Mouse (Mus musculus) intestine, postnatal 0 days (tissue): ENCODE measurements around the gene Gpr33. TPM values are rescaled to one million over a fixed set of nuclear protein-coding genes. Genes with fewer than 3 reads are reported as not detected.

ENCODE experiments used
- ATAC-seq: fragments of 200-750 bp; cut with Nextera tagmentation; 2 replicates; pipeline ENCODE4 v1.8.0; 2017; ENCODE audit warnings: mild to moderate bottlenecking, moderate TSS enrichment, moderate library complexity
- H3K27ac ChIP-seq: fragments of 300-500 bp; sonication (generic); 2 replicates; pipeline ENCODE4 v1.5.1; 2014; ENCODE audit warnings: mild to moderate bottlenecking, low read depth, low read length, moderate library complexity
- H3K27me3 ChIP-seq: fragments of 300-500 bp; sonication (generic); replicated peaks from 2 replicates; pipeline ENCODE4 v1.6.1; 2014; ENCODE audit warnings: low read length, mixed read lengths; ENCODE audit not compliant: control insufficient read depth, insufficient read depth
- H3K36me3 ChIP-seq: fragments of 300-500 bp; sonication (generic); 2 replicates; pipeline ENCODE4 v1.6.1; 2014; ENCODE audit warnings: mild to moderate bottlenecking, moderate library complexity; ENCODE audit not compliant: control insufficient read depth, insufficient read depth
- H3K4me1 ChIP-seq: fragments of 300-500 bp; sonication (generic); replicated peaks from 2 replicates; pipeline ENCODE4 v1.6.1; 2014; ENCODE audit warnings: antibody characterized with exemption, low read length, mixed read lengths; ENCODE audit not compliant: control insufficient read depth, insufficient read depth
- H3K4me2 ChIP-seq: fragments of 300-500 bp; sonication (generic); replicated peaks from 2 replicates; pipeline ENCODE4 v1.6.1; 2014; ENCODE audit warnings: low read depth, mild to moderate bottlenecking, moderate library complexity
- H3K4me3 ChIP-seq: fragments of 300-500 bp; sonication (generic); 2 replicates; pipeline ENCODE4 v1.5.1; 2014; ENCODE audit warnings: low read depth, low read length
- H3K9ac ChIP-seq: fragments of 300-500 bp; sonication (generic); 2 replicates; pipeline ENCODE4 v1.6.1; 2014; ENCODE audit warnings: mild to moderate bottlenecking, low read depth, low read length
- H3K9me3 ChIP-seq: fragments of 300-500 bp; sonication (generic); 2 replicates; pipeline ENCODE4 v1.6.1; 2016; ENCODE audit warnings: mixed run types; ENCODE audit not compliant: control insufficient read depth
- CTCF ChIP-seq: sonication (generic); IDR thresholded peaks from 2 replicates; pipeline ENCODE4 v1.5.1; 2016; ENCODE audit warnings: low read depth, mild to moderate bottlenecking, control low read depth, antibody characterized with exemption, moderate library complexity
- WGBS: fragments of 180-500 bp; shearing (Covaris S2); extraction: QIAGEN DNeasy Blood & Tissue Kit; methylation state at CpG from one replicate; pipeline ENCODE4 v1.1.7; 2014; 5-methylcytosine and 5-hydroxymethylcytosine counted together
- polyA plus RNA-seq: library from polyadenylated mRNA; unstranded; fragments of >200 nt; fragmentation: Nextera tagmentation; extraction: Ambion mirVana; gene quantifications from 2 replicates; pipeline ENCODE4 v1.2.1, GENCODE M21; 2015

Gene Gpr33
- polyA plus RNA-seq: not detected in 2 replicates

GRCm38 (mm10) chr12:52027963-52028362 is at the start of gene Gpr33:
Gene Gpr33 (minus strand): TSS chr12:52028063.
- Histone ChIP-seq H3K4me2 (no peak within 1 kb of the TSS), H3K4me3 (no peak within 1 kb of the TSS), H3K27ac (no peak within 1 kb of the TSS), H3K9me3 (no peaks in the 10 kb centered on the region), H3K4me1 (no peaks in the 10 kb centered on the region), H3K27me3 (no peaks in the 10 kb centered on the region), H3K9ac (no peak within 1 kb of the TSS), H3K36me3 (no peaks in the 10 kb centered on the region)
- ATAC-seq: no peak
- 95% methylated on average over 3 of the region's 3 CpGs for WGBS
- TF ChIP-seq CTCF: no peak

- H3K27ac ChIP-seq: no peak overlapping the region
- WGBS: 65% methylated on average over 2 of the region's 2 CpGs
- no peak for TF ChIP-seq CTCF
- H3K27me3 ChIP-seq: no peaks in the 10 kb centered on the region
- H3K4me2 ChIP-seq: no peak overlapping the region
- no peak for ATAC-seq
- no peak overlapping the region for H3K4me3 ChIP-seq
- H3K9ac ChIP-seq: no peak overlapping the region
- no peaks in the 10 kb centered on the region for H3K4me1 ChIP-seq
- no peaks in the 10 kb centered on the region for H3K36me3 ChIP-seq
- no peaks in the 10 kb centered on the region for H3K9me3 ChIP-seq
These were observed 21.5 kb upstream of the Gpr33 start for GRCm38 (mm10) chr12:52049324-52049723.

GRCm38 (mm10) chr12:52046371-52046770 is 18.5 kb upstream of the Gpr33 start:
- H3K27ac ChIP-seq: no peak overlapping the region
- 69% methylated on average over 4 of the region's 4 CpGs for WGBS
- no peak overlapping the region for H3K9ac ChIP-seq
- H3K27me3 ChIP-seq: no peaks in the 10 kb centered on the region
- no peaks in the 10 kb centered on the region for H3K36me3 ChIP-seq
- H3K4me2 ChIP-seq: no peak overlapping the region
- no peak for ATAC-seq
- no peaks in the 10 kb centered on the region for H3K9me3 ChIP-seq
- no peak overlapping the region for H3K4me3 ChIP-seq
- no peak for TF ChIP-seq CTCF
- no peaks in the 10 kb centered on the region for H3K4me1 ChIP-seq

- no peak for TF ChIP-seq CTCF
- 63% methylated on average over 10 of the region's 10 CpGs for WGBS
These were observed 15.0 kb upstream of the Gpr33 start for GRCm38 (mm10) chr12:52042818-52043336.

GRCm38 (mm10) chr12:52038352-52038751 is 10.5 kb upstream of the Gpr33 start:
- H3K36me3 ChIP-seq: no peaks in the 10 kb centered on the region
- no peak overlapping the region for H3K4me3 ChIP-seq
- no peaks in the 10 kb centered on the region for H3K9me3 ChIP-seq
- H3K27me3 ChIP-seq: no peaks in the 10 kb centered on the region
- WGBS: 43% methylated on average over 3 of the region's 3 CpGs
- no peak overlapping the region for H3K4me2 ChIP-seq
- H3K9ac ChIP-seq: no peak overlapping the region
- TF ChIP-seq CTCF: peak; percentile 79
- no peak overlapping the region for H3K27ac ChIP-seq
- H3K4me1 ChIP-seq: no peaks in the 10 kb centered on the region
- ATAC-seq: 0 out of 2 replicates have a peak, but pooled peaks have one; percentile 31

More at GRCm38 (mm10) chr12:52042818-52043336, 15.0 kb upstream of the Gpr33 start:
- no peak for ATAC-seq
- Histone ChIP-seq H3K4me3 (no peak overlapping the region), H3K36me3 (no peaks in the 10 kb centered on the region), H3K27me3 (no peaks in the 10 kb centered on the region), H3K27ac (no peak overlapping the region), H3K4me2 (no peak overlapping the region), H3K9ac (no peak overlapping the region), H3K9me3 (no peaks in the 10 kb centered on the region), H3K4me1 (no peaks in the 10 kb centered on the region)

GRCm38 (mm10) chr12:52034956-52035355 is 7.1 kb upstream of the Gpr33 start:
- H3K4me1 ChIP-seq: no peaks in the 10 kb centered on the region
- no peaks in the 10 kb centered on the region for H3K36me3 ChIP-seq
- no peak for TF ChIP-seq CTCF
- H3K4me3 ChIP-seq: no peak overlapping the region
- no peak overlapping the region for H3K4me2 ChIP-seq
- H3K27me3 ChIP-seq: no peaks in the 10 kb centered on the region
- no peak overlapping the region for H3K9ac ChIP-seq
- 73% methylated on average over 3 of the region's 3 CpGs for WGBS
- no peaks in the 10 kb centered on the region for H3K9me3 ChIP-seq
- H3K27ac ChIP-seq: no peak overlapping the region
- ATAC-seq: no peak

GRCm38 (mm10) chr12:52032276-52032675 is 4.4 kb upstream of the Gpr33 start:
- TF ChIP-seq CTCF: no peak
- Histone ChIP-seq H3K4me2 (no peak overlapping the region), H3K27ac (no peak overlapping the region), H3K36me3 (no peaks in the 10 kb centered on the region), H3K4me3 (no peak overlapping the region), H3K4me1 (no peaks in the 10 kb centered on the region), H3K9me3 (no peaks in the 10 kb centered on the region), H3K27me3 (no peaks in the 10 kb centered on the region), H3K9ac (no peak overlapping the region)
- WGBS: 86% methylated on average over 6 of the region's 6 CpGs
- ATAC-seq: no peak
